Mouse (Mus musculus): ENCODE measurements around the gene C1rb. TPM values are rescaled to one million over a fixed set of nuclear protein-coding genes. Genes with fewer than 3 reads are reported as not detected.

The C1rb gene
- polyA plus RNA-seq, 1 experiment from 2014 or later = not detected

Other genes with a start within 250 kb of the C1rb start
- gene Pex5, start 155.2 kb upstream of the C1rb start, polyA plus RNA-seq (2015; fragmentation: Nextera tagmentation; extraction: Ambion mirVana) = 92.2 and 92.5 TPM in 2 replicates
- gene Clstn3, start 105.5 kb upstream of the C1rb start, polyA plus RNA-seq (2015; fragmentation: Nextera tagmentation; extraction: Ambion mirVana) = 62.8 and 90.9 TPM in 2 replicates
- 0.10 and 0.11 TPM in 2 replicates for gene C1rl, start 77.2 kb upstream of the C1rb start, polyA plus RNA-seq (2015; fragmentation: Nextera tagmentation; extraction: Ambion mirVana)
- 0.11 and 0.55 TPM in 2 replicates for gene C1ra, start 57.9 kb upstream of the C1rb start, polyA plus RNA-seq (2015; fragmentation: Nextera tagmentation; extraction: Ambion mirVana)
- 0.29 and 0.47 TPM in 2 replicates for gene C1s1, start 27.9 kb upstream of the C1rb start, polyA plus RNA-seq (2015; fragmentation: Nextera tagmentation; extraction: Ambion mirVana)
- 0.08 and 0.21 TPM in 2 replicates for gene C1s2, start 65.8 kb downstream of the C1rb start, polyA plus RNA-seq (2015; fragmentation: Nextera tagmentation; extraction: Ambion mirVana)
- 35.9 and 36.7 TPM in 2 replicates for gene Lpcat3, start 92.7 kb downstream of the C1rb start, polyA plus RNA-seq (2015; fragmentation: Nextera tagmentation; extraction: Ambion mirVana)
- 142 and 150 TPM in 2 replicates for gene Emg1, start 141.9 kb downstream of the C1rb start, polyA plus RNA-seq (2015; fragmentation: Nextera tagmentation; extraction: Ambion mirVana)
- gene Phb2, start 142.0 kb downstream of the C1rb start, polyA plus RNA-seq (2015; fragmentation: Nextera tagmentation; extraction: Ambion mirVana) = 250 and 252 TPM in 2 replicates
- gene Ptpn6, start 168.4 kb downstream of the C1rb start, polyA plus RNA-seq (2015; fragmentation: Nextera tagmentation; extraction: Ambion mirVana) = 3.3 and 4.5 TPM in 2 replicates
- gene Grcc10, start 171.1 kb downstream of the C1rb start, polyA plus RNA-seq (2015; fragmentation: Nextera tagmentation; extraction: Ambion mirVana) = 614 and 641 TPM in 2 replicates
- not detected in 2 replicates for gene Gm45234, start 185.7 kb downstream of the C1rb start, polyA plus RNA-seq (2015; fragmentation: Nextera tagmentation; extraction: Ambion mirVana)
- gene Atn1, start 186.2 kb downstream of the C1rb start, polyA plus RNA-seq (2015; fragmentation: Nextera tagmentation; extraction: Ambion mirVana) = 23.4 and 27.0 TPM in 2 replicates
- 44.9 and 63.3 TPM in 2 replicates for gene Eno2, start 199.4 kb downstream of the C1rb start, polyA plus RNA-seq (2015; fragmentation: Nextera tagmentation; extraction: Ambion mirVana)
- gene Lrrc23, start 209.4 kb downstream of the C1rb start, polyA plus RNA-seq (2015; fragmentation: Nextera tagmentation; extraction: Ambion mirVana) = 2.5 and 4.9 TPM in 2 replicates
- 4.7 and 5.9 TPM in 2 replicates for gene Spsb2, start 238.4 kb downstream of the C1rb start, polyA plus RNA-seq (2015; fragmentation: Nextera tagmentation; extraction: Ambion mirVana)
- gene Tpi1, start 244.0 kb downstream of the C1rb start, polyA plus RNA-seq (2015; fragmentation: Nextera tagmentation; extraction: Ambion mirVana) = 359 and 360 TPM in 2 replicates